Mouse (Mus musculus) heart, embryonic 13.5 days (tissue): ENCODE data around the gene Mfsd4b5. TPM values are rescaled to one million over a fixed set of nuclear protein-coding genes. Genes with fewer than 3 reads are reported as not detected.
"Not testable (repeated sequence)": the region's sequence is repeated elsewhere in the genome, so short reads cannot be mapped to it uniquely, and the experiment has no call there.

ENCODE experiments used
- ATAC-seq: fragments of 200-750 bp; cut with Nextera tagmentation; 2 replicates; pipeline ENCODE4 v1.8.0; 2017; ENCODE audit warnings: moderate TSS enrichment; ENCODE audit not compliant: insufficient number of reproducible peaks, low FRiP score, low TSS enrichment; ENCODE audit errors: extremely low read depth
- H3K27ac ChIP-seq: fragments of 300-500 bp; sonication (generic); replicated peaks from 2 replicates; pipeline ENCODE4 v1.5.1; 2015; ENCODE audit warnings: moderate library complexity, mild to moderate bottlenecking, inconsistent platforms
- H3K27me3 ChIP-seq: fragments of 300-500 bp; sonication (generic); replicated peaks from 2 replicates; pipeline ENCODE4 v1.6.1; 2015; ENCODE audit warnings: mild to moderate bottlenecking, inconsistent platforms
- H3K36me3 ChIP-seq: fragments of 300-500 bp; sonication (generic); 2 replicates; pipeline ENCODE4 v1.6.1; 2015; ENCODE audit warnings: mild to moderate bottlenecking, inconsistent platforms
- H3K4me1 ChIP-seq: fragments of 300-500 bp; sonication (generic); 2 replicates; pipeline ENCODE4 v1.6.1; 2015; ENCODE audit warnings: inconsistent platforms
- H3K4me2 ChIP-seq: fragments of 300-500 bp; sonication (generic); 2 replicates; pipeline ENCODE4 v1.6.1; 2015; ENCODE audit warnings: inconsistent platforms, mild to moderate bottlenecking, moderate library complexity
- H3K4me3 ChIP-seq: fragments of 300-500 bp; sonication (generic); 2 replicates; pipeline ENCODE4 v1.5.1; 2015; ENCODE audit warnings: moderate library complexity, mild to moderate bottlenecking, inconsistent platforms
- H3K9ac ChIP-seq: fragments of 300-500 bp; sonication (generic); 2 replicates; pipeline ENCODE4 v1.6.1; 2015; ENCODE audit warnings: inconsistent platforms, mild to moderate bottlenecking, moderate library complexity
- H3K9me3 ChIP-seq: fragments of 300-500 bp; sonication (generic); 2 replicates; pipeline ENCODE4 v1.6.1; 2016; ENCODE audit warnings: inconsistent platforms
- WGBS: fragments of 180-500 bp; shearing (Covaris S2); methylation state at CpG from one replicate; pipeline ENCODE4 v1.1.7; 2015; ENCODE audit warnings: mixed read lengths; 5-methylcytosine and 5-hydroxymethylcytosine counted together
- polyA plus RNA-seq: library from polyadenylated mRNA; unstranded; fragments of >200 nt; fragmentation: Nextera tagmentation; extraction: Ambion mirVana; gene quantifications from 2 replicates; pipeline ENCODE4 v1.2.1, GENCODE M21; 2015

The Mfsd4b5 gene
- polyA plus RNA-seq, 1 experiment from 2014 or later, result not detected

- no peak overlapping the region for H3K4me2 ChIP-seq
- H3K9ac ChIP-seq, result no peak overlapping the region
- no peaks in the 10 kb centered on the region for H3K36me3 ChIP-seq
- peak overlapping the region; percentile 62 for H3K27ac ChIP-seq
- H3K9me3 ChIP-seq, result 0 out of 2 replicates have a peak, but pooled peaks cover 3% of the 10 kb centered on the region
- H3K4me1 ChIP-seq, result peaks cover 24% of the 10 kb centered on the region
- WGBS, result 48% methylated on average over 5 of the region's 5 CpGs
- no peak for ATAC-seq
- H3K4me3 ChIP-seq, result no peak overlapping the region
- peaks cover 24% of the 10 kb centered on the region for H3K27me3 ChIP-seq
These were observed 31.9 kb upstream of the Mfsd4b5 start for GRCm38 (mm10) chr10:40018261-40018860.

GRCm38 (mm10) chr10:40009591-40009990 is 23.1 kb upstream of the Mfsd4b5 start:
- Histone ChIP-seq H3K4me3 (no peak overlapping the region), H3K9ac (no peak overlapping the region), H3K27ac (no peak overlapping the region), H3K36me3 (no peaks in the 10 kb centered on the region), H3K4me2 (no peak overlapping the region), H3K9me3 (peaks cover 6% of the 10 kb centered on the region; the same call in 1 of the 2 replicates), H3K4me1 (0 out of 2 replicates have a peak, but pooled peaks cover 5% of the 10 kb centered on the region), H3K27me3 (no peaks in the 10 kb centered on the region)
- ATAC-seq, result no peak
- WGBS, result 72% methylated on average over 11 of the region's 11 CpGs

DNA sequence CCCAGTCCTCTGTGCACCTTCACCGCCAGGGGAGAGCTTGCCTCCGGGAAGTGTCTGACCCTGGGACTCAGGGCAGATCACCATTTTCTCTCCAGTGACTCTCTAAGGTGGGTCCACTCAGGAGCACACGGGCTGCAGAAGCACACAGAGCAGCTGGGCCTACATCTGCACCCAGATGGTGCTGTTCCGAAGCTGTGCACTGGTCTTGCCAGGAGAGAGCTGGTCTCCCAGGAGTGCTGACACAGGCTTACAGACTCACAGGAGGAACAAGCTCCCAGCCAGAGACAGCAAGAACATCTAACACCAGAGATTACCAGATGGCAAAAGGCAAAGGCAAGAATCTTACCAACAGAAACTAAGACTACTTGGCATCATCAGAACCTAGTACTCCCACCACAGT is 22.4 kb upstream of the Mfsd4b5 start:
- H3K4me2 ChIP-seq, H3K9ac ChIP-seq, H3K27ac ChIP-seq, ATAC-seq, H3K9me3 ChIP-seq, H3K4me3 ChIP-seq, H3K36me3 ChIP-seq, H3K4me1 ChIP-seq, H3K27me3 ChIP-seq: not testable (repeated sequence)
- 59% methylated on average over 4 of the region's 4 CpGs for WGBS

DNA sequence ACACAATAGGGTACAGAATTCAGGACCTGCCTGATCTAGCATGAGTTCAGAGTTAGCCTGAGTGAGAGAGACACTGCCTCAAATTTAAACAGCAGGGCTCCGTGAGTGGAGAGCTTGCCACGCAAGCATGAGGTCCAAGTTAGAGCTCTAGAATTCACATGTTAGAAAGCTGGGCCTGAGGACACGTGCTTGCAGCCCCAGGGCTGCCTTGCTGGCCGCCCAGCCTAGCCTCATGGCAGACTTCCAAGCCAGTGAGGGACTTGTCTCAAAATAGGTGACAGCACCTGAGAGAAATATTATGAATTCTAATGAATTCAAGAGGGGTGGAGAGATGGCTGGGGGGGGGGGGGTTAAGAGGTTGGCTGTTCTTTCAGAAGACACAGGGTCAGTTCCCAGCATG is 21.5 kb upstream of the Mfsd4b5 start:
- 73% methylated on average over 4 of the region's 4 CpGs for WGBS
- Histone ChIP-seq H3K4me2 (no peak overlapping the region), H3K9me3 (no peaks in the 10 kb centered on the region), H3K9ac (no peak overlapping the region), H3K36me3 (no peaks in the 10 kb centered on the region), H3K27me3 (no peaks in the 10 kb centered on the region), H3K4me1 (0 out of 2 replicates have a peak, but pooled peaks cover 5% of the 10 kb centered on the region), H3K27ac (no peak overlapping the region), H3K4me3 (no peak overlapping the region)
- no peak for ATAC-seq

GRCm38 (mm10) chr10:40006963-40007362 is 20.5 kb upstream of the Mfsd4b5 start:
- Histone ChIP-seq H3K36me3 (no peaks in the 10 kb centered on the region), H3K27ac (no peak overlapping the region), H3K9me3 (no peaks in the 10 kb centered on the region), H3K4me3 (no peak overlapping the region), H3K9ac (no peak overlapping the region), H3K4me1 (0 out of 2 replicates have a peak, but pooled peaks cover 5% of the 10 kb centered on the region), H3K4me2 (no peak overlapping the region), H3K27me3 (no peaks in the 10 kb centered on the region)
- ATAC-seq, result no peak
- WGBS, result 62% methylated on average over 10 of the region's 10 CpGs

DNA sequence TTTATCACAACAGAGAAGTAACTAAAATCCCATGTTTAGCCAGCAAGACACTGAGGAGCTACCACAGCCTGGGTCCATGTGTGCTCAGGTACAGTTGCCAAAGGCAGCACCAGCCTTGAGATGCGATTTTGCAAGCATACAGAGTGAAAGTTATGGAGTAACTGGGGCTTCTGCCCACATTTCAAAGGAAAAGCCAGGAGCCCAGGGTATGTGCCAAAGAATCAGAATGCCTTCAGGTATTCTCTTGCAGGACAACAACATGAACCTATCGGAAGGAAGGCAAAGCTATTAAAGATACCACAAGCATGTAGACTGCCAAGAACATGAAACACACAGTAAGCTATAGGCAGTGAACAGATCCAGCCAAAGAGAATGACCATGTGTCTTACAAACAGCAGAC is 14.3 kb upstream of the Mfsd4b5 start:
- no peak for ATAC-seq
- WGBS, result 78% methylated on average over 2 of the region's 2 CpGs

DNA sequence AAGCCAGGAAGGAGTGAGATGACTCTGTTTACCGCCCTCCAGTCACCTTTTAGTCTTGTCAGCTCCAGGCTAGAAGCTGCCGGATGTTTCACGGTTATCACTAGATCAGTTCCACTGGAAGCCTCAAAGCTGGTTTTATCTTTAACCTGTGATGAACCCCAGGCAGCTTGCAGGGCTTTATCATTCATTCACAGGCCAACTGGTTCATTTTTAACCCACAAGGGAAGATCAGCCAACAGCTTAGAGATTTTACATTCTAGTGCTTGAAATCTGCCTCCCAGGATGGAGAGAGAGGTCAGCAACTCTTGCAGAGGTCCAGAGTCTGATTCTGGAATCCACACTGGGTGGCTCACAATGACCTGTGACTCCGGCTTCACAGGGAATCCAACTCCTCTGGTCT is 4.7 kb upstream of the Mfsd4b5 start:
- ATAC-seq, result no peak
- H3K4me2 ChIP-seq, result no peak overlapping the region
- no peak overlapping the region for H3K9ac ChIP-seq
- WGBS, result 32% methylated on average over 4 of the region's 4 CpGs
- no peaks in the 10 kb centered on the region for H3K36me3 ChIP-seq
- no peak overlapping the region for H3K4me3 ChIP-seq
- H3K4me1 ChIP-seq, result no peaks in the 10 kb centered on the region
- H3K9me3 ChIP-seq, result peaks cover 5% of the 10 kb centered on the region; the same call in 1 of the 2 replicates
- H3K27ac ChIP-seq, result no peak overlapping the region
- no peaks in the 10 kb centered on the region for H3K27me3 ChIP-seq

More for the DNA sequence above, 14.3 kb upstream of the Mfsd4b5 start:
- no peak overlapping the region for H3K4me2 ChIP-seq
- no peak overlapping the region for H3K27ac ChIP-seq
- H3K9me3 ChIP-seq, result no peaks in the 10 kb centered on the region
- H3K4me3 ChIP-seq, result no peak overlapping the region
- 0 out of 2 replicates have a peak, but pooled peaks cover 5% of the 10 kb centered on the region for H3K4me1 ChIP-seq
- no peak overlapping the region for H3K9ac ChIP-seq
- no peaks in the 10 kb centered on the region for H3K36me3 ChIP-seq
- H3K27me3 ChIP-seq, result no peaks in the 10 kb centered on the region

GRCm38 (mm10) chr10:39982604-39983003 is 3.8 kb downstream of the Mfsd4b5 start:
- Histone ChIP-seq H3K4me1 (no peaks in the 10 kb centered on the region), H3K9ac (no peak overlapping the region), H3K36me3 (no peaks in the 10 kb centered on the region), H3K4me3 (no peak overlapping the region), H3K27ac (no peak overlapping the region), H3K4me2 (no peak overlapping the region), H3K27me3 (no peaks in the 10 kb centered on the region), H3K9me3 (peaks cover 7% of the 10 kb centered on the region)
- no peak for ATAC-seq
- WGBS, result 67% methylated on average over 5 of the region's 5 CpGs

DNA sequence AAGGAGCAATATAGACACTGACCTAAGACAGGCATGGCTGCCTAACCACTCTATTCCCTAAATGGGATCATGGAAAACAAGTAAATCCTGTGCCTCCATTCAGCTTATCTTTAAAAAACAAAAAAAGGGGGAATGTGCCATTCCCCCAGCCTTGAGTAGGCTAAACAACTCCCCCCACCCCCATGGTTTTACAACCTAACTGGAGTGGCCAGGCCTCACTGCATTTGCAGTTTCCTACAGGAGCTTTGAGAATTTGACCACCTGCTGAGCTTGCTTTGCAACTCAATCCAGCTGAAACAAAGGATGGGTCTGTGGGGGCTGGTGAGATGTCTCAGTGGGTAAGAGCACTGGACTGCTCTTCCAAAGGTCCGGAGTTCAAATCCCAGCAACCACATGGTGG is 8.2 kb downstream of the Mfsd4b5 start:
- Histone ChIP-seq H3K9me3 (peaks cover 14% of the 10 kb centered on the region), H3K4me2 (no peak overlapping the region), H3K27me3 (no peaks in the 10 kb centered on the region), H3K27ac (no peak overlapping the region), H3K36me3 (no peaks in the 10 kb centered on the region), H3K4me1 (no peaks in the 10 kb centered on the region), H3K4me3 (no peak overlapping the region), H3K9ac (no peak overlapping the region)
- WGBS, result 73% methylated on average over 1 of the region's 1 CpGs
- no peak for ATAC-seq

DNA sequence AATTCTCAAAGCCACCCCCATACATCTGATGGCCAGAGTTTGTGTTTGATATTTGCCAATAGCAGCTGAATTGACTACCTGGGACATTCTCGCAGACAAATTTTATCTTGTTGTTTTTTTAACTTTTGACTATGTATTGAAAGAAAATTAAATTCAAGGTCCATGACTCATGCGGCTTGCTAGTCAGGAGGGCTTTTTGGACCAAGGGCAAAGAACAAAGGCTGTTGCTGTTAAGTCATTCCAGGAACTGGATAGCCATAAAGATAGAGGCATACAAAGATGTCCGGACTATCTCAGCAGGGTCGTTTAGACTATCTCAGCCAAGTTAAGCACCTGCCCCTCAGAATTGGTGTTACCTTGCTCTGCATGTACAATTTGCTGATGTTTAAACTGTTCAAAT is 9.1 kb downstream of the Mfsd4b5 start:
- ATAC-seq, result no peak
- Histone ChIP-seq H3K27me3 (no peaks in the 10 kb centered on the region), H3K27ac (no peak overlapping the region), H3K9me3 (peaks cover 14% of the 10 kb centered on the region), H3K9ac (no peak overlapping the region), H3K4me3 (no peak overlapping the region), H3K36me3 (no peaks in the 10 kb centered on the region), H3K4me1 (no peaks in the 10 kb centered on the region), H3K4me2 (no peak overlapping the region)
- 84% methylated on average over 4 of the region's 4 CpGs for WGBS

DNA sequence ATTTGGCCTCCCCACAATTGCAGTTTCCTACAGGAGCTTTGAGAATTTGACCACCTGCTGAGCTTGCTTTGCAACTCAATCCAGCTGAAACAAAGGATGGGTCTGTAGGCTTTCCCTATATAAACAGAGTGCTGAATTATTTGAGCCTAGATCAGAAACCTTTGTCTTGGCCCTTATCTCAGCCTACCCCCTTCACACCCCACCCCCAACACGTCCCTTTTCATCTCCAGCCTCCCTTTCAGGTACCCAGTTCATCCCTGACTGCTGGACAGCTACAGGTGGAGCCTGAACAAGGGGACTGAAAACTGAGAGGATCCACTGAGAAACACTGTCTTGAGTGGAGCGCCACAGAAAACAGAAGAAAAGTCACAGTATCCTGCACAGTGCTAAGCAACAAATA is 10.7 kb downstream of the Mfsd4b5 start:
- H3K4me3 ChIP-seq, result no peak overlapping the region
- no peak overlapping the region for H3K9ac ChIP-seq
- no peak overlapping the region for H3K27ac ChIP-seq
- H3K36me3 ChIP-seq, result no peaks in the 10 kb centered on the region
- no peak overlapping the region for H3K4me2 ChIP-seq
- no peak for ATAC-seq
- 48% methylated on average over 2 of the region's 2 CpGs for WGBS
- H3K27me3 ChIP-seq, result no peaks in the 10 kb centered on the region
- peaks cover 14% of the 10 kb centered on the region for H3K9me3 ChIP-seq
- no peaks in the 10 kb centered on the region for H3K4me1 ChIP-seq

DNA sequence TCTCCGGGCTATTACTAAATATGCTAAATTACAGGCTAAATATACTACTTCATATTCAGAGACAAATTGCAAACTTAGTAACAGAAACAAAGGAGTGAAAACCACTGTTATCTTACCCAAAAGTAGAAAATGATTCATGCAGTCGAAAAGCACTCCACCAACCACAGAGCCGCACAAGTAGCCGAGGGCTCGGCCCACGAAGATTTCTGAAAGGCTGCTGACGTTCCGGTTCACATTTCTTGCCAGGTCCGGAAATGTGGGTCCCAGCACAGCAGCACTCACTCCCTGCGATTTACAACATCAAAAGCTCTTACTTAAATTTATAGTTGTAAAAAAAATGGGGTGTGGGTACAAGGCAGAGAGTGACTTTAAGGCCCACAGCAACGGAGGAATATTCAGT is 11.5 kb downstream of the Mfsd4b5 start:
- Histone ChIP-seq H3K36me3 (no peaks in the 10 kb centered on the region), H3K4me3 (no peak overlapping the region), H3K9me3 (peaks cover 14% of the 10 kb centered on the region), H3K9ac (no peak overlapping the region), H3K27ac (no peak overlapping the region), H3K4me2 (no peak overlapping the region), H3K27me3 (no peaks in the 10 kb centered on the region), H3K4me1 (no peaks in the 10 kb centered on the region)
- no peak for ATAC-seq
- 60% methylated on average over 11 of the region's 11 CpGs for WGBS
